Mouse (Mus musculus) liver, embryonic 11.5 days (tissue): ENCODE results near the gene Mlh1. TPM values are rescaled to one million over a fixed set of nuclear protein-coding genes. Genes with fewer than 3 reads are reported as not detected.

Experiments
- ATAC-seq: fragments of 200-750 bp; cut with Nextera tagmentation; replicated peaks from 2 replicates; pipeline ENCODE4 v1.8.0; 2017; ENCODE audit warnings: moderate number of reproducible peaks, mild to moderate bottlenecking, moderate TSS enrichment, moderate library complexity; ENCODE audit not compliant: low FRiP score
- DNase-seq: peaks from one replicate; pipeline ENCODE4 v3.0.0-alpha.2; 2017; ENCODE audit warnings: low spot score
- H3K27ac ChIP-seq: fragments of 300-500 bp; sonication (generic); 2 replicates; pipeline ENCODE4 v1.5.1; 2014; ENCODE audit warnings: mild to moderate bottlenecking, low read depth, low read length, control low read depth
- H3K27me3 ChIP-seq: fragments of 300-500 bp; sonication (generic); replicated peaks from 2 replicates; pipeline ENCODE4 v1.6.1; 2014; ENCODE audit warnings: low read length, mixed read lengths; ENCODE audit not compliant: control insufficient read depth, insufficient read depth
- H3K36me3 ChIP-seq: fragments of 300-500 bp; sonication (generic); 2 replicates; pipeline ENCODE4 v1.6.1; 2014; ENCODE audit warnings: mild to moderate bottlenecking, low read length, moderate library complexity, mixed read lengths; ENCODE audit not compliant: control insufficient read depth, insufficient read depth
- H3K4me1 ChIP-seq: fragments of 300-500 bp; sonication (generic); replicated peaks from 2 replicates; pipeline ENCODE4 v1.6.1; 2014; ENCODE audit warnings: low read length, mixed read lengths; ENCODE audit not compliant: control insufficient read depth, insufficient read depth
- H3K4me2 ChIP-seq: fragments of 300-500 bp; sonication (generic); 2 replicates; pipeline ENCODE4 v1.6.1; 2014; ENCODE audit warnings: mild to moderate bottlenecking, control low read depth, moderate library complexity
- H3K4me3 ChIP-seq: fragments of 300-500 bp; sonication (generic); 2 replicates; pipeline ENCODE4 v1.5.1; 2014; ENCODE audit warnings: low read depth, low read length, control low read depth
- H3K9ac ChIP-seq: fragments of 300-500 bp; sonication (generic); 2 replicates; pipeline ENCODE4 v1.6.1; 2014; ENCODE audit warnings: low read depth, low read length, control low read depth
- H3K9me3 ChIP-seq: fragments of 300-500 bp; sonication (generic); 2 replicates; pipeline ENCODE4 v1.6.1; 2016; ENCODE audit warnings: low read length, inconsistent platforms, mixed read lengths; ENCODE audit not compliant: control insufficient read depth
- WGBS: fragments of 180-500 bp; shearing (Covaris S2); extraction: QIAGEN DNeasy Blood & Tissue Kit; methylation state at CpG from one replicate; pipeline ENCODE4 v1.1.7; 2014; 5-methylcytosine and 5-hydroxymethylcytosine counted together
- polyA plus RNA-seq: library from polyadenylated mRNA; unstranded; fragments of >200 nt; fragmentation: Nextera tagmentation; extraction: Ambion mirVana; gene quantifications from 2 replicates; pipeline ENCODE4 v1.2.1, GENCODE M21; 2014

Mlh1 gene
- polyA plus RNA-seq, 1 experiment from 2014 or later = 50.2 TPM

- Histone ChIP-seq H3K4me1 (no peaks in the 10 kb centered on the region), H3K9me3 (no peaks in the 10 kb centered on the region), H3K9ac (no peak overlapping the region), H3K4me2 (no peak overlapping the region), H3K27me3 (no peaks in the 10 kb centered on the region), H3K27ac (no peak overlapping the region), H3K36me3 (peaks cover 6% of the 10 kb centered on the region; the same call in 1 of the 2 replicates), H3K4me3 (no peak overlapping the region)
- WGBS = 84% methylated on average over 5 of the region's 5 CpGs
- ATAC-seq = no peak
- no peak for DNase-seq
These were observed 51.0 kb downstream of the Mlh1 start for GRCm38 (mm10) chr9:111220551-111221080.

- H3K27me3 ChIP-seq = no peaks in the 10 kb centered on the region
- no peak overlapping the region for H3K4me3 ChIP-seq
- no peak for ATAC-seq
- no peak overlapping the region for H3K4me2 ChIP-seq
- H3K9me3 ChIP-seq = no peaks in the 10 kb centered on the region
- no peak overlapping the region for H3K9ac ChIP-seq
- DNase-seq = no peak
- no peak overlapping the region for H3K27ac ChIP-seq
- peaks cover 5% of the 10 kb centered on the region; the same call in 1 of the 2 replicates for H3K36me3 ChIP-seq
- H3K4me1 ChIP-seq = 0 out of 2 replicates have a peak, but pooled peaks cover 4% of the 10 kb centered on the region
These were observed 55.2 kb downstream of the Mlh1 start for GRCm38 (mm10) chr9:111216424-111216823.

- DNase-seq = no peak
- ATAC-seq = peak; percentile 39; the same call in 1 of the 2 replicates
- no peaks in the 10 kb centered on the region for H3K9me3 ChIP-seq
- no peak overlapping the region for H3K4me2 ChIP-seq
- H3K27ac ChIP-seq = no peak overlapping the region
- H3K9ac ChIP-seq = no peak overlapping the region
- no peak overlapping the region for H3K4me3 ChIP-seq
- peaks cover 5% of the 10 kb centered on the region; the same call in 1 of the 2 replicates for H3K36me3 ChIP-seq
- H3K27me3 ChIP-seq = no peaks in the 10 kb centered on the region
- 67% methylated on average over 6 of the region's 6 CpGs for WGBS
- H3K4me1 ChIP-seq = 0 out of 2 replicates have a peak, but pooled peaks cover 4% of the 10 kb centered on the region
These were observed 58.1 kb downstream of the Mlh1 start for GRCm38 (mm10) chr9:111213501-111213900.

- Histone ChIP-seq H3K9me3 (no peaks in the 10 kb centered on the region), H3K9ac (no peak overlapping the region), H3K4me3 (no peak overlapping the region), H3K36me3 (peaks cover 5% of the 10 kb centered on the region; the same call in 1 of the 2 replicates), H3K4me2 (no peak overlapping the region), H3K27me3 (no peaks in the 10 kb centered on the region), H3K4me1 (0 out of 2 replicates have a peak, but pooled peaks cover 4% of the 10 kb centered on the region), H3K27ac (no peak overlapping the region)
- WGBS = 73% methylated on average over 10 of the region's 10 CpGs
- no peak for ATAC-seq
- DNase-seq = no peak
These were observed 60.2 kb downstream of the Mlh1 start for GRCm38 (mm10) chr9:111211122-111212041.

GRCm38 (mm10) chr9:111210412-111210811 lies 61.2 kb downstream of the Mlh1 start:
- H3K27me3 ChIP-seq = no peaks in the 10 kb centered on the region
- ATAC-seq = no peak; the same call in 1 of the 2 replicates

GRCm38 (mm10) chr9:111209158-111209699 lies 62.4 kb downstream of the Mlh1 start:
- Histone ChIP-seq H3K36me3 (peaks cover 2% of the 10 kb centered on the region; the same call in 1 of the 2 replicates), H3K9ac (no peak overlapping the region), H3K4me1 (0 out of 2 replicates have a peak, but pooled peaks cover 4% of the 10 kb centered on the region), H3K4me3 (no peak overlapping the region), H3K9me3 (no peaks in the 10 kb centered on the region), H3K27me3 (no peaks in the 10 kb centered on the region), H3K27ac (no peak overlapping the region), H3K4me2 (no peak overlapping the region)
- DNase-seq (no peak), ATAC-seq (no peak)
- WGBS = 90% methylated on average over 7 of the region's 7 CpGs

More at GRCm38 (mm10) chr9:111210412-111210811, 61.2 kb downstream of the Mlh1 start:
- H3K27ac ChIP-seq = no peak overlapping the region
- H3K9me3 ChIP-seq = no peaks in the 10 kb centered on the region
- no peak overlapping the region for H3K4me3 ChIP-seq
- 0 out of 2 replicates have a peak, but pooled peaks cover 4% of the 10 kb centered on the region for H3K4me1 ChIP-seq
- H3K4me2 ChIP-seq = no peak overlapping the region
- DNase-seq = no peak
- no peak overlapping the region for H3K9ac ChIP-seq
- peaks cover 5% of the 10 kb centered on the region; the same call in 1 of the 2 replicates for H3K36me3 ChIP-seq
- 89% methylated on average over 4 of the region's 4 CpGs for WGBS

- H3K27ac ChIP-seq = no peak overlapping the region
- H3K27me3 ChIP-seq = no peaks in the 10 kb centered on the region
These were observed 63.4 kb downstream of the Mlh1 start for GRCm38 (mm10) chr9:111208185-111208584.

GRCm38 (mm10) chr9:111207683-111208082 lies 63.9 kb downstream of the Mlh1 start:
- no peak overlapping the region for H3K27ac ChIP-seq
- H3K36me3 ChIP-seq = no peaks in the 10 kb centered on the region
- 69% methylated on average over 3 of the region's 3 CpGs for WGBS
- no peaks in the 10 kb centered on the region for H3K4me1 ChIP-seq
- H3K9ac ChIP-seq = no peak overlapping the region
- no peaks in the 10 kb centered on the region for H3K9me3 ChIP-seq
- H3K27me3 ChIP-seq = no peaks in the 10 kb centered on the region
- no peak for ATAC-seq
- DNase-seq = no peak
- no peak overlapping the region for H3K4me3 ChIP-seq
- no peak overlapping the region for H3K4me2 ChIP-seq

More at GRCm38 (mm10) chr9:111208185-111208584, 63.4 kb downstream of the Mlh1 start:
- ATAC-seq (no peak), DNase-seq (no peak)
- Histone ChIP-seq H3K9ac (no peak overlapping the region), H3K4me1 (no peaks in the 10 kb centered on the region), H3K4me3 (no peak overlapping the region), H3K4me2 (no peak overlapping the region), H3K9me3 (no peaks in the 10 kb centered on the region), H3K36me3 (no peaks in the 10 kb centered on the region)
- WGBS = 94% methylated on average over 3 of the region's 3 CpGs
